Mouse (Mus musculus): Measurements from ENCODE around the gene Olfr1404. TPM values are rescaled to one million over a fixed set of nuclear protein-coding genes. Genes with fewer than 3 reads are reported as not detected.

Olfr1404 gene
- polyA plus RNA-seq, 1 experiment = not detected

- TF ChIP-seq CTCF (IDR thresholded peaks at IDR 0.05; ENCODE audit: insufficient read depth, low read depth, low read length) (no peak), POLR2A (IDR thresholded peaks at IDR 0.05; ENCODE audit: insufficient read depth, low read depth, low read length) (no peak)
- Histone ChIP-seq H3K4me3 (ENCODE audit: insufficient read depth, low read depth, low read length) (no peak overlapping the region), H3K4me1 (ENCODE audit: control insufficient read depth, insufficient read depth, low read length) (no peaks in the 10 kb centered on the region), H3K27ac (ENCODE audit: insufficient read depth, low read depth, low read length) (no peak overlapping the region)
- 98% methylated on average over 3 of the region's 3 CpGs for WGBS
Measured at GRCm38 (mm10) chr1:173249888-173250287, 37.7 kb downstream of the Olfr1404 start.

GRCm38 (mm10) chr1:173265701-173266100 lies 53.5 kb downstream of the Olfr1404 start, which contains the start of gene Olfr418:
Gene Olfr418, plus strand, starts transcription at chr1:173266001.
- Histone ChIP-seq H3K4me1 (ENCODE audit: control insufficient read depth, insufficient read depth, low read length) (no peaks in the 10 kb centered on the region), H3K4me3 (ENCODE audit: insufficient read depth, low read depth, low read length) (no peak within 1 kb of the TSS), H3K27ac (ENCODE audit: insufficient read depth, low read depth, low read length) (no peak within 1 kb of the TSS)
- TF ChIP-seq CTCF (IDR thresholded peaks at IDR 0.05; ENCODE audit: insufficient read depth, low read depth, low read length) = no peak

Other genes starting within 250 kb of the Olfr1404 start
- not detected in 2 replicates for gene Olfr1408, start 75.0 kb upstream of the Olfr1404 start, polyA plus RNA-seq (2012; ENCODE audit: insufficient read depth, insufficient read length, low replicate concordance, missing spikeins)
- gene Olfr1406, start 21.8 kb upstream of the Olfr1404 start, polyA plus RNA-seq (2012; ENCODE audit: insufficient read depth, insufficient read length, low replicate concordance, missing spikeins) = not detected in 2 replicates
- gene Olfr218, start 14.6 kb upstream of the Olfr1404 start, polyA plus RNA-seq (2012; ENCODE audit: insufficient read depth, insufficient read length, low replicate concordance, missing spikeins) = not detected in 2 replicates
- not detected in 2 replicates for gene Fcer1a, start 14.8 kb downstream of the Olfr1404 start, polyA plus RNA-seq (2012; ENCODE audit: insufficient read depth, insufficient read length, low replicate concordance, missing spikeins)
- gene Olfr418, start 53.6 kb downstream of the Olfr1404 start, polyA plus RNA-seq (2012; ENCODE audit: insufficient read depth, insufficient read length, low replicate concordance, missing spikeins) = not detected in 2 replicates
- not detected in 2 replicates for gene Mptx2, start 65.4 kb downstream of the Olfr1404 start, polyA plus RNA-seq (2012; ENCODE audit: insufficient read depth, insufficient read length, low replicate concordance, missing spikeins)
- not detected in 2 replicates for gene Ackr1, start 121.4 kb downstream of the Olfr1404 start, polyA plus RNA-seq (2012; ENCODE audit: insufficient read depth, insufficient read length, low replicate concordance, missing spikeins)
- not detected in 2 replicates for gene Aim2, start 138.5 kb downstream of the Olfr1404 start, polyA plus RNA-seq (2012; ENCODE audit: insufficient read depth, insufficient read length, low replicate concordance, missing spikeins)
- 88.8 TPM in 1 of 2 replicates, not detected in the other for gene Cadm3, start 155.3 kb downstream of the Olfr1404 start, polyA plus RNA-seq (2012; ENCODE audit: insufficient read depth, insufficient read length, low replicate concordance, missing spikeins)